ENCODE assay signal across 28 mouse cellular contexts in genomic region chr17:44199158-44199557, GRCm38 (mm10). TPM values are rescaled to one million over a fixed set of nuclear protein-coding genes. Genes with fewer than 3 reads are reported as not detected.
DNase-seq lines count a peak whose midpoint lies in the region; ATAC-seq and TF ChIP-seq lines count a peak whose summit lies in the region.
"Had no signal": no experiment of that assay in that cellular context is flagged by ENCODE, and none has a peak within 500 bp of the region (broad histone marks: within the 10 kb centered on the region; RNA-seq: fewer than 3 reads in every experiment).

No protein-coding gene starts in this region.

- H3K4me2 ChIP-seq in heart, embryonic 12.5 days, result no peak overlapping the region
- no peak overlapping the region for H3K4me2 ChIP-seq in stomach, embryonic 16.5 days (ENCODE audit: low read depth, low read length)
- H3K4me2 ChIP-seq: forebrain, embryonic 13.5 days; heart, embryonic 13.5 days; hindbrain, embryonic 12.5 days; kidney, embryonic 15.5 days; liver, embryonic 12.5 days; midbrain, embryonic 11.5 days had no signal

- H3K4me3 ChIP-seq in heart, adult 2 months, result no peak overlapping the region
- no peak overlapping the region for H3K4me3 ChIP-seq in heart, embryonic 12.5 days
- no peak overlapping the region for H3K4me3 ChIP-seq in brown adipose tissue, adult 24 weeks (ENCODE audit: insufficient read depth, low read depth, low read length)
- H3K4me3 ChIP-seq in stomach, embryonic 16.5 days (replicated peaks; ENCODE audit: low read length), result no peak overlapping the region
- H3K4me3 ChIP-seq: forebrain, embryonic 13.5 days; heart, embryonic 13.5 days; hindbrain, embryonic 12.5 days; kidney, embryonic 15.5 days; liver, embryonic 12.5 days had no signal

- H3K9ac ChIP-seq in heart, adult 2 months (ENCODE audit: low read depth, low read length), result no peak overlapping the region
- no peak overlapping the region for H3K9ac ChIP-seq in heart, embryonic 12.5 days
- no peak overlapping the region for H3K9ac ChIP-seq in stomach, embryonic 16.5 days (ENCODE audit: low read length)
- H3K9ac ChIP-seq: forebrain, embryonic 13.5 days; heart, embryonic 13.5 days; hindbrain, embryonic 12.5 days; kidney, embryonic 15.5 days; liver, embryonic 12.5 days; liver, postnatal 0 days had no signal

- ATAC-seq in heart, embryonic 12.5 days (ENCODE audit: insufficient number of reproducible peaks, low FRiP score), result no peak
- no peak for ATAC-seq in stomach, embryonic 16.5 days (ENCODE audit: insufficient read depth, low FRiP score)
- ATAC-seq: forebrain, embryonic 13.5 days; hindbrain, postnatal 0 days; liver, embryonic 12.5 days; liver, postnatal 0 days; midbrain, embryonic 16.5 days had no signal

- WGBS in heart, adult 2 months, result 44% methylated on average over 4 of the region's 4 CpGs
- 63% methylated on average over 4 of the region's 4 CpGs for WGBS in heart, embryonic 12.5 days
- 24% methylated on average over 4 of the region's 4 CpGs for WGBS in large intestine, adult 2 months
- 52% methylated on average over 4 of the region's 4 CpGs for WGBS in stomach, embryonic 16.5 days

- intact Hi-C loops in heart, adult 2 months (cut with DNase I), result no loop called here

- H3K27ac ChIP-seq in heart, adult 2 months, result peak overlapping the region; percentile 56
- no peak overlapping the region for H3K27ac ChIP-seq in heart, embryonic 12.5 days (ENCODE audit: poor library complexity, severe bottlenecking)
- H3K27ac ChIP-seq in brown adipose tissue, adult 24 weeks (replicated peaks; ENCODE audit: low read depth, low read length), result peak overlapping the region; percentile 46
- H3K27ac ChIP-seq in stomach, embryonic 16.5 days (ENCODE audit: low read length), result peak overlapping the region; percentile 73
- H3K27ac ChIP-seq: forebrain, embryonic 13.5 days; heart, embryonic 13.5 days; hindbrain, embryonic 12.5 days; hindbrain, postnatal 0 days; kidney, embryonic 15.5 days; liver, embryonic 12.5 days had no signal

- TF ChIP-seq CTCF in heart, adult 2 months (IDR thresholded peaks at IDR 0.05), result no peak

- H3K36me3 ChIP-seq in heart, adult 2 months (ENCODE audit: control insufficient read depth, insufficient read depth, low read length), result peaks cover 71% of the 10 kb centered on the region
- no peaks in the 10 kb centered on the region for H3K36me3 ChIP-seq in heart, embryonic 12.5 days
- H3K36me3 ChIP-seq in stomach, embryonic 16.5 days (ENCODE audit: control insufficient read depth, insufficient read depth, low read length), result no peaks in the 10 kb centered on the region
- H3K36me3 ChIP-seq: G1E; heart, embryonic 13.5 days; hindbrain, embryonic 12.5 days; kidney, embryonic 15.5 days; liver, embryonic 12.5 days had no signal

- peaks cover 15% of the 10 kb centered on the region for H3K79me2 ChIP-seq in heart, adult 2 months (replicated peaks; ENCODE audit: control insufficient read depth, insufficient read depth, low read length)

- TF ChIP-seq EP300 in heart, adult 2 months (IDR thresholded peaks at IDR 0.05; ENCODE audit: insufficient read depth, low read depth, low read length), result no peak

- no peaks in the 10 kb centered on the region for H3K9me3 ChIP-seq in heart, embryonic 12.5 days (replicated peaks)
- H3K9me3 ChIP-seq in stomach, embryonic 16.5 days (replicated peaks; ENCODE audit: control insufficient read depth, low read length), result no peaks in the 10 kb centered on the region
- H3K9me3 ChIP-seq: forebrain, embryonic 13.5 days; hindbrain, embryonic 12.5 days; liver, embryonic 12.5 days had no signal

- no peak for TF ChIP-seq POLR2A in heart, adult 2 months (IDR thresholded peaks at IDR 0.05; ENCODE audit: insufficient read depth, low read depth, low read length)

- no peak for DNase-seq in heart, adult 2 months
- peak; percentile 54 for DNase-seq in large intestine, adult 2 months (ENCODE audit: low read depth, low spot score)
- no peak for DNase-seq in layer of hippocampus, adult 18-20 months (ENCODE audit: low spot score in 2 of 2)
- DNase-seq in right cerebral cortex, postnatal 4 days, result no peak
- DNase-seq: adrenal gland, adult 8-10 months; cerebellum, adult 9-10 months; cerebellum, postnatal 36 days; gastrocnemius, postnatal 25 days; heart, adult 18-20 months; heart, postnatal 14 days; kidney, adult 18-20 months; layer of hippocampus, postnatal 36 days; left cerebral cortex, postnatal 4 days; liver, postnatal 0 days; right cerebral cortex, adult 18-20 months; thymus, postnatal 25 days had no signal

- no peaks in the 10 kb centered on the region for H3K27me3 ChIP-seq in heart, adult 2 months (ENCODE audit: control insufficient read depth, insufficient read depth, low read length)
- H3K27me3 ChIP-seq in heart, embryonic 12.5 days (replicated peaks), result no peaks in the 10 kb centered on the region
- H3K27me3 ChIP-seq in stomach, embryonic 16.5 days (ENCODE audit: control insufficient read depth, insufficient read depth, low read length), result no peaks in the 10 kb centered on the region
- H3K27me3 ChIP-seq: forebrain, embryonic 13.5 days; heart, embryonic 13.5 days; hindbrain, embryonic 12.5 days; kidney, embryonic 15.5 days; liver, embryonic 12.5 days had no signal

- H3K4me1 ChIP-seq in heart, adult 2 months (ENCODE audit: control insufficient read depth, insufficient read depth, low read length), result peaks cover 22% of the 10 kb centered on the region
- H3K4me1 ChIP-seq in heart, embryonic 12.5 days (replicated peaks), result peaks cover 14% of the 10 kb centered on the region
- H3K4me1 ChIP-seq in brown adipose tissue, adult 24 weeks (ENCODE audit: control insufficient read depth, insufficient read depth, insufficient read length, low read length), result peaks cover 47% of the 10 kb centered on the region
- H3K4me1 ChIP-seq in stomach, embryonic 16.5 days (ENCODE audit: control insufficient read depth, insufficient read depth, low read length), result no peaks in the 10 kb centered on the region
- H3K4me1 ChIP-seq: forebrain, embryonic 13.5 days; hindbrain, embryonic 12.5 days; liver, embryonic 12.5 days had no signal

RNA-seq across cellular contexts. Expression of gene Clic5, which starts 10.8 kb away (rescaled TPM):
- 100 to 1,000 TPM; 128 to 171 TPM for total RNA-seq in heart, adult 2 months (2021)
- 33.2 and 61.4 TPM in 2 replicates for polyA plus RNA-seq in heart, adult 2 months (2012; rRNA removed)
- 10.2 and 10.6 TPM in 2 replicates for polyA plus RNA-seq in heart, embryonic 12.5 days (2016; fragmentation: Nextera tagmentation; extraction: Ambion mirVana)
- polyA plus RNA-seq in brown adipose tissue, adult 24 weeks (2012; ENCODE audit: insufficient read depth, insufficient read length, missing spikeins), result 89.1 and 108 TPM in 2 replicates
- 19.0 and 45.1 TPM in 2 replicates for polyA plus RNA-seq in large intestine, adult 2 months (2012; rRNA removed)
- polyA plus RNA-seq in stomach, embryonic 16.5 days (2015; fragmentation: Nextera tagmentation; extraction: Ambion mirVana), result 7.3 and 9.1 TPM in 2 replicates
- total RNA-seq in layer of hippocampus, adult 18-20 months (2021), result 1 to 10 TPM; 4.2 to 4.3 TPM
- polyA plus RNA-seq: G1E had no signal
